Mouse (Mus musculus) skeletal muscle tissue, adult 2 months (tissue): Measurements from ENCODE around the gene Zfp335.
"Not testable (repeated sequence)": the region's sequence is repeated elsewhere in the genome, so short reads cannot be mapped to it uniquely, and the experiment has no call there.

Experiments
- DNase-seq: peaks from one replicate; pipeline ENCODE4 v3.0.0-alpha.2; 2012; ENCODE audit warnings: low read depth, low spot score

Zfp335 gene

DNA sequence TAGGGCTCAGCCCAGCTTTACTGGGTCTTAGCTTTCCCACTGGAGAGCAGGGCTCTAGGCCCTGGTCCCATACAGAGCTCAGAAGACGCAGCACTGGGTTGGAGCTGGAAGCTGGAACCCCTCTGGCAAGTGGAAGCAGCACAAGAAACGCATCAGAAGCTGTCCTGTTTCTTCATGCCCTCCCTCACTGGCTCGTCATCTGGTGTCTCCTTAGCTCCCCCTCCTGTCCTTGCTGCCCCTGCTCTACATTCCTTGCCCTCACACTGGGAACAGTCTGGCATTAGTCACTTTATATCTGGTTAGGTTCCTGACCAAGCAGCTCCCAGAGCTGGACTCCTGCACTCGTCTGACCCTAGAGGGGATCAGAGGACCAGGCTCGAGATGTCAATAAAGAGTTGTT lies 17.5 kb downstream of the Zfp335 start:
- DNase-seq, result no peak

DNA sequence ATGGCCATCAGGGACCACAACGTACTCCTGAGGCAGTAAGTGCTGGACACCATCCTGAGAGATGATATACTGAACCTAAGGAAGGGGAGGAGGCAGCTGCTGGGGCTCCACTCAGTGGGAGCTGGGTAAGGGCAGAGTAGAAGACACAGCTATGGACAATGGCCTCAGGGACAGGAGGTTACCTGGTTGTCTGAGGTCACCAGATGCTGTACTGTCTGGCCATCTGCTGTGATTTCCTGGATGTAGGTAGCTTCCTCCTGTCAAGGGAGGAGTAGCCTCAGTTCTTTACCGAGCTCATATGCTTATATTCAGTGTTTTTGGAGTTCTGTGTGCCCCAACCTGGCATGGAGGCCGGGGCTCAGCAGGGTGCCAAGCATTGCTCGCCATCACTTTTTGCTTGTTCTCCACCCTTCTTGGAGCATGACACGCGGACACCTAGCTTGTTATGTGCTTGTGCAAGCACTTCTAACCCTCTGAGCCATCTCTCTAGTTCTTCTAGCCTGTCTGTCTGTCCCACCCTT lies 18.8 kb downstream of the Zfp335 start:
- DNase-seq, result no peak

DNA sequence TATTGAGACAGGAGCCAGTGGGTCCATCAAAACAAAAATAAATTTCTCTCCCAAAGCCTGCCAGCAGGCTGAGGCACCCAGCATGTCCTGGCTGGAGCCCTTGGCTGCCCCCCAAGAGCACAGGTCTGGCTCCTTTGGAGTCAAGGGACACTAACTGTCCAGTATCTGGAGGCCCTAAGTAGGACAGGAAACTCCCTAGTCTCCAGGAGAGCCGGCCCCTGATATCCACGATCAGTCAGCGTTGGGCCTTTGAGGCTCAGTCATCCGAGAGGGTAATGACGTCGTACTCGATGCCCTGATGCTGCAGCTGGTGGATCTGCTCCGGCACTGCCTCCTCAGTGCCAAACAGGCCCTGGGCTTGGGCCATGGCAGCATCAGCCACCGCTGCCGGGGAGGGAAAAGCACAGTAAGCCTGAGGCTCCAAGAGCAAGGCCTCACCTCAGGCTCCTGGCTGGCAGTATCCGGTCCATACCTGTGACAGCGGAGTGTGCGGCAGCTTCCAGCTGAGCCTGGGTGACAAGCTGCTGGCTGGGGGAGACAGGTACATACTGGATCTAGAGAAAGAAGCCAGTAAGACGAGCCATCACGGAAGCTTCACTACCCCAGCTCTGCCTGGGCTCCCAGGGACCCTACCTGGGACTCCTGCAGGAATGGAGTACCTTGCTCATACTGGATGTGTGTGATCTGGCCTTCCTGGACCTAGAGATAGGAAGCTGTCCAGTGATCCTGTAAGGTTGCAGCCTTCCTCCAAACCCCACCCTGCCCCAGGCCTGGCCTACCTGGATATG lies 19.5 kb downstream of the Zfp335 start:
- DNase-seq, result peak; percentile 83

DNA sequence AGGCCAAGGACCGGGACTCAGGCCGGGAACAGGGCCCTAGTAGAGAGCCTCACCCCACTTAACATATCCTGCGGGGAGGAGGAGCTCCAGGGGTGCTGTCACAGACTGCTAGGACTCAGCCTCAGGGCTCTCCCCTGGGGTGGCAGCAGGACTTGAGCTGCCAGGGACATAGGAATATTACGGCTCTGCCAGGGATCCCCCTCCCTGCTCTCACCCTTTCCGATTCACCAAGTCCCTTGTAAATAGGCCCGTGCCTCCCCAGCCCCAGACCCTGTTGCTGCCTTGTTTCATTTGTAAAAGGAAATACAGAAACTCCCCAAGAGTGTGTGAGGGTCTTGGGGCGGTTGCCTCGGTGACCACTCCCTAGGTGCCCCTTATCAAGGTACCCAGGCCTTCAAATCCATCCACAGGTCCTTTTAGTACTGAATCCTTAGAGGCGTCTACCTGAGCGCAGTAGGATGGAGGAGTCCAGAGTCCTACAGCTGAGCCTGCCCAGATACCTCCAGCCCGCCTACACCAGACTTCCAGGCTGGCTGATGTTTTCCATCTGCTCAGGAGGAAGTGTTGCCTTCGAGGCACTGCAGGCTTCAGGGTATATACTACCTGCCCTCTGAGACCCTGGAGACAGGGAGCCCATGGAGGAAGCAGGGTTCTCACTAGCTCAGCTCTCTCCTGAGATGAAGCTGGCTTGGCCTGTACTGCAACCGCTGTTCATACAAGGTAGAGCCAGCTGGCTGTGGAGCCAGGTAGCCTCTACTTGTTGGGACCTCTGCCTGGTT lies 20.3 kb downstream of the Zfp335 start:
- DNase-seq, result no peak

DNA sequence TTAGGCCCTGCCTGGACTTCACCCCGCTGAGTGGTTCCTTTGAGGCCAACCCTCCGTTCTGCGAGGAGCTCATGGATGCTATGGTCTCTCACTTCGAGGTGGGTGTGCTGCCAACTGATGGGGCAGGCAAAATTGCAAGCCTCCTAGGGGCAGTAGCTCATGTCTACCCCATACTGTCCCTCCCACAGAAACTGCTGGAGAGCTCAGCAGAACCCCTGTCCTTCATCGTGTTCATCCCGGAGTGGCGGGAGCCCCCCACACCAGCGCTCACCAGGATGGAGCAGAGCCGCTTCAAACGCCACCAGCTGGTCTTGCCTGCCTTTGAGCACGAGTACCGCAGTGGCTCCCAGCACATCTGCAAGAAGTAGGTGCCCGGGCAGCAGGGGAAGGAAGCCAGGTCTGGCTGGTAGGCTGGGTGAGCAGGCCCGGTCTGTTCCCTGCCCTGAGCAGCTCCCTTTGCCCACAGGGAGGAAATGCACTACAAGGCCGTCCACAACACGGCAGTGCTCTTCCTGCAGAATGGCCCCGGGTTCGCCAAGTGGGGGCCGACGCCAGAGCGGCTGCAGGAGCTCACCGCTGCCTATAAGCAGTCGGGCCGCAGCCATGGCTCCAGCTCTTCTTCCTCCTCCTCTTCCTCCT lies 21.0 kb downstream of the Zfp335 start:
- no peak for DNase-seq

DNA sequence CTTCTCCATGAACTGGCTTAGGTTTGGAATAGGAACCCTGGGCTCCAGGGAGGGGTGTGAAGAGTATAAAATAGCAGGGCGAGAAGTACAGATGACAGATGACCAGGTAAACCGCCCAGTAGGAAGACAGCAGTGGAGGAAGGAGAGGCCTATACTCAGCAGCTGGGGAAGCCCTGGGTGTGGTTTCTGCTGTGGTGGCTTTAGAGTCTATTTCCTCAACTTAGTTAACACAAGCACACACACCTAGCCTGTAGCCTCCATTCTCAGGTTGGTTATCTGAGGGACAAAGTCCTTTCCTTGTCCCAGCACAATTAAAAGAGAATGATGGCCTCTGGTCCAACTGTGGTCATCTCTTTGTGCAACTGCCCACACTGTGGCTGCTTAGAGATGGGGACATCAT lies 21.6 kb downstream of the Zfp335 start:
- DNase-seq, result no peak

DNA sequence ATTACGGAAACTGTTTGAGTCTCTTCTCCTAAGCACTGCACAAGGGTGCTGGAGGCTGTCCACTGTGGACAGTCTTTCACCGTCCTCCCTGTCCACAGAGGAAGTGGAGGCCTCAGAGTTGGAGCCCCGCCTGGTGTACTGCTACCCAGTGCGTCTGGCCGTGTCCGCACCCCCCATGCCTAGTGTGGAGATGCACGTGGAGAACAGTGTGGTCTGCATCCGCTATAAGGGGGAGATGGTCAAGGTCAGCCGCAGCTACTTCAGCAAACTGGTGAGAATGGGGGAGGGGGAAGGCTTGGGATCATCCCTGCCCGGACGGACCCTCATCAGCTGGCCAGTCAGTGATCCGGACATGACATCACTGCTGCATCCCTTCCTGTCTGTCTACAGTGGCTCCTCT lies 22.6 kb downstream of the Zfp335 start:
- DNase-seq, result no peak

DNA sequence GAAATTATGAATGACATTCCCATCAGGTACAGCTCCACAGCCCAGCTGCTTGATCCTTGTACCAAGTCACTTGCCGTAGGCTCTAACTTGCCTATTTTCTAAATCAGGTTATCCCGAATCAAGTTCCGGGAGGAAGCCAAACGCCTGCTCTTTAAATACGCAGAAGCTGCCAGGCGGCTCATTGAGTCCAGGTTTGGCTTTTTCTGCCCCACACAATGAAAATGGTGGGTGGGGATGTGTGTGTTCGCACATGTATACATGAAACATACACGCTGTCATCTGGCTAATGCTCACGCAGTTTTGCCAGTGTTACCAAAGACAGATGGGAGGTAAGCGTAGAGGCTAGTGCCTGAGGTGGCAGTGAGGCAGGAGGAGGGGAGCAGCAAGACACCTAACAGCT lies 24.9 kb downstream of the Zfp335 start:
- DNase-seq, result no peak

DNA sequence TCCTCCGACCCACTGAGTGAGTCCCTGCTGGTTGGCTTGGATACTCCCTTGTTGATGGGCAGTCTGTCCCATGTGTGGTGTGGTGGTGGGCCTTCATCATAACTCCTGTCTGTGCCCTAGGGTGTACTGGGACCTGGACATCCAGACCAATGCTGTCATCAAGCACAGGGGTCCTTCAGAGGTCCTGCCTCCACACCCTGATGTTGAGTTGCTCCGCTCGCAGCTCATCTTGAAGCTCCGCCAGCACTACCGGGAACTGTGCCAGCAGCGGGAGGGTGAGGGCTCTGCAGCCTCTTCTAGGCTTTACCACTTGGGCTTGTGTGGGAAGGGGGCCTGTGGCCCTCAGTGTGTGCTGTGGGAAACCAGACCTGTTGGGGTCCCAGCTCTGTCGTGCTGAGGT lies 25.8 kb downstream of the Zfp335 start:
- no peak for DNase-seq

DNA sequence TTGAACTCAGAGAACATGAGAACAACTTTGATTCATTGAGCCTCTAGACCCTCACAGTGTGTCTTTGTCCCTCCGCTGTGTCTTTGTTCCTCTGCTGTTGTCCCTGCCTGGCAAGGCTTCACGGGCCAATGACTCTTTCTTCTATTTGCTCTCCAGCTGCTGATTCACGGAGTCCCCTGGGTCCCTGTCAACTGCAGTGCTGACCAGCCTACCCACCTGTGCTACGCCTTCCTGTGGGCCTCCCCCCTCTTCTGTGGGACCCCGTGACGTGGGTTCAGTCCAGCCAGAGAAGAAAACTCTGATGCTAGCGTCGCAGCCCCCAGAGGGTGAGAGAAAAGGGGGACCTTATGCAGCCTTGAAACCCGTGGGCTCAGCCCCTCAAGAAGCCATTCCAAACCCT lies 28.9 kb downstream of the Zfp335 start:
- no peak for DNase-seq

DNA sequence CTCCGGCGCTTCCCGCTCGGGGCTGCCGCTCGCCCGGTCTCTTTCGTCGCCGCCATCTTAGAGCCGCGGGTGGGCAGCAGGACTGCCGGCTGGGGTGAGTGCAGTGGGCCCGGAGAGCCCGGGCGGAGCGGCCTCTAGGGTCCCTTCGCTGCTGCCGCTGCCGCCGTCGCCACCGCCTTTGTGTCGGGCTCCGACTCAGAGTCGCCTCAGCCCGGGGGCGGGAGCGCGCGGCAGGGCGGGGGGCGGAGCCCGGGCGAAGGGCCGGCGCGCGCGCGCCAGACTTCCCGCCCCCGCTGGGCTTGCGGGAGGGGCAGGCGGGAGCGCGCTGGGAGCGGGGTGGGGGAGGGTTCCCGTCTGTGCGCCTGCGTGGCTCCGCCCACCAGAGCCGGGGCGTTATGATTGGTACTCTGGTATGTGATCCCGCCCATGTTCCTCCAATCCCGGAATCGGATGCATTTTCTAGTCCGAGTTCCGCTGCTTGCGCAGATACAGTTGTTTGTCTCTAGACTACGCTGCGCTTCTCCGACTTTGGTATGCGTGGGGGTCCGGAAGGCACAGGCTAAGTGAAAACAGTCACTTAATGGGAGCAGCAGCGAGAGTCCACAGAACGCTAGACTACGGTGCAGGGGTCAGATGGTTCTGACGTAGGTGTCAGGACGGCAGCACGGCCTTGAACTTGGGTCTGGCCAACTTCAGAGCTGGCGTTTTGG lies 31.8 kb downstream of the Zfp335 start:
- DNase-seq, result peak; percentile 98

DNA sequence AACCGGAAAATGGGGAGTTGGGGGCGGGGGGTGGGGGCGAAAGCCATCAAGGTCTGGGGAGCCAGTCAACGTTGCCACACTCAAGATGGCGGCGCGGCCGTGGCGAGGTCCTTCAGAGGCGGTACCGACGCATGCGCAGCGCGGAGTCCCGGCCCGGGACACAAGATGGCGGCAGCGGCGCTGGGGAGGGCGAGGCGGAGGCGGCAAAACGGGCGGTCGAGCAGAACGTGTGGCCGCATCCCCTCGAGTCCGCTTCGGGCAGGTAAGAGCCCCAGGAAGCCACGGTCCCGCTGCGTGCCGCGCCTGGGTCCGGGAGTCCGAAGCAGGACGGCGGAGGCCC lies 32.4 kb downstream of the Zfp335 start, which contains the start of gene Pcif1:
Gene Pcif1, plus strand, starts transcription at position 77 of the 340 bp plus-strand sequence.
- DNase-seq, result peak; percentile 94

DNA sequence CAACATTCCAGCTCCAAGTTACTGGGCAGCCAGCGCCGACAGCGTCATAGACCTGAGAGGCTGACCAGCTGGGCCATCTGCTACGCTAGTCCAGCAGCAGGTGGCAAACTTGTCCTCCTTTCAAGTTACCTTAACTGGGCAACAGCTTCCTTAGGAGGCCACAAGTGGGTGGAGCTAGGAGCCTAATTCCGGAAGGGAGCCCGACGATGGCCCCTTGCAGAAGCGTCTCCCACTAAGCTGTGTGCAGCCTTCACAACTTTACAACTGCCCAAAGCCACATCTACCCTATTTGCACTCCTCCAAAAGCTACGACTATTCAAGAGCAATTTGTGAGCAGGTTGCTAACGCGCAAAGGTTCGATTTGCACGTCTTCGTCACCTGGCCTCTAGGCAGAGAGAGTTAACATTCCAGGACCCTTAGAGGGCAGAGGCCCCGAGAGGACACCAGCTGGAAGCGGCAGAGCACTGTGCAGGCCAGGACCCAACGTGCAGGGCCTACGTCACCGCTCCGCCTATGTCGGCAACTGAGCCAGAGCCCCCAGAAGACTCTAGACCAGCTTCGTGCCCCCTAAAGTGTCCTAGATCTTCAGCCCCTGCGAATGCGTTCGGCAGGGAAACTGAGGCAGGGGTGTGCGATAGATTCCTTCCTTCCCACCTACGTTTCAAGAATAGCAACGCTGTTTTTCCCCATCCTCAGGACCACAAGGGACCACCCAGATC lies 32.9 kb downstream of the Zfp335 start:
- peak; percentile 94 for DNase-seq

DNA sequence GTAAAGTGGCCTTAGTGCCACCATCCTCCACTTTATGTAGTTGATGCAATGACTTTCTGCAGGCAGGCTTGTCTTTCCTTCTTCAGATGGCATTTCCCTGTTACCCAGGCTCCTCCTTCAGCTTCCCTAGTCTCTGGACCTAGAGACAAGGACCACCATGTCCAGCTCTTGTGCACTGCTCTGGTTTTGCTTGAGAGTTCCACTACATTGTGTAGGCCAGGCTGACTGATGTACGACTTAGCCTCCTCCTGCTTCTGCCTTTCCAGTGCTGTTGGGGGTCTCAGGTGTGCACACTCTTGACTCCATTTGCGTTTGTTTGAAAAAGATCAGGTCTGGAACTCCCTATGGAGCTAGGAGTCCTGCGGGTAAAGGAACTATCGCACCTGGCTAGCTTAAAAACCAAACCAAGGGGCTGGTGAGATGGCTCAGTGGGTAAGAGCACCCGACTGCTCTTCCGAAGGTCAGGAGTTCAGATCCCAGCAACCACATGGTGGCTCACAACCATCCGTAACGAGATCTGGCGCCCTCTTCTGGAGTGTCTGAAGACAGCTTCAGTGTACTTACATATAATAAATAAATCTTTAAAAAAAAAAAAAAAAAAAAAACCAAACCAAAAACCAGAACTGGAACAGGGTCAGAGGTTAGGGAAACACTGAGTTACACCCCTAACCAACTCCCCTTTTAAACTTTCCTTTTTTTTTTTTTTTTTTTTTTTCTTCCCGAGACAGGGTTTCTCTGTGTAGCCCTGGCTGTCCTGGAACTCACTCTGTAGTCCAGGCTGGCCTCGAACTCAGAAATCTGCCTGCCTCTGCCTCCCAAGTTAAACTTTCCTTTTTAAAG lies 34.0 kb downstream of the Zfp335 start:
- DNase-seq, result not testable (repeated sequence)

DNA sequence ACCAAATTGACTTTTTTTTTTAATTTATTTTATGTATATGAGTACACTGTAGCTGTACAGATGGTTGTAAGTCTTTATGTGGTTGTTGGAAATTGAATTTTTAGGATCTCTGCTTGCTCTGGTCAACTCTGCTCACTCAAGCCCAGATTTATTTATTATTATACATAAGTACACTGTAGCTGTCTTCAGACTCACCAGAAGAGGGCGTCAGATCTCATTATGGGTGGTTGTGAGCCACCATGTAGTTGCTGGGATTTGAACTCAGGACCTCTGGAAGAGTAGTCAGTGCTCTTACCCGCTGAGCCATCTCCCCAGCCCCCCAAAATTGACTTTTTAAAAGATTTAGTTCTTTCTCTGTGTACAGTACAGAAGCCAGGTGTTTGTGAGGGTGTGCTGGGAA lies 35.9 kb downstream of the Zfp335 start:
- not testable (repeated sequence) for DNase-seq

DNA sequence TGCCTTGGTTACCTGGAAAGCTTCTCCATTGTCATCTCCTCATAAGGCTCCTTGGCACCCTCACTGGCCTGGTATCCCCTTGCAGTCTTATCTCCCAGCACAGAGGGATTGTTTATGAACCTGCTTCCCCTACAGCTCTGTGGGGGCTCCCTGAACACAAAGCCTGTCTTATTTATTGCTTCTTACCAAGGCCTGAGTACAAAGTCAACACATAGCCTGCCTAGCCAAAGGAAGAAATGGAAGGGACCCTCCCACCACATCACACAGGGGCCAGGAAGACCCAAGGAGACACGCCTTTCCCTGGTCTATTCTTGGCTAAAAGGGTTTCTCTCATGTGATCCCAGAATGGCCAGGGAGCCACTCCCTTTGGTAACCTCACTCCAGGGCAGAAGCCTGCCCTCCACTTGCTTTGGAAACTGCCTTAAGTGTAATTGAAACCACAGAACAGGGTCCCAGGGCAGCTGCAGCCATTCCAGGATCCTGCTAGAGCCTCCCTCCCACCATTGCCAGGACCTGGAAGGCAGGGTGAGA lies 37.3 kb downstream of the Zfp335 start:
- peak; percentile 60 for DNase-seq

DNA sequence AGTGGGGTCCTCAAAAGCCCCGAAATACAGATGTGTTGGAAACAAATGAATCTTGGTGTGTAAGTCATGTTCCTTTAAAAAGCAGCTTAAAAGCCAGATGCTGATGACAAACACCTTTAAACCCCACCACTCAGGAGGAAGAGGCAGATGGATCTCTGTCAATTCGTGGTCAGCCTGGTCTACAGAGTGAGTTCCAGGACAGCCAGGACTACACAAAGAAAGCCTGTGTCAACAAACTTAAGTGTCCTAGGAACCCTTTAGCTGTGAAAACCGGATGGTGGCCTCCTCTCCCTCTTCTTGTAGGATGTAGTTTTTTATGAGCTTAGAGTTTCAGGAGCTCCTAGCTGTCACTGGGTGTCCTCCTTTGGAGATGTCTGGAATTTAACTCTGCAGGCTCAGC lies 37.9 kb downstream of the Zfp335 start:
- no peak for DNase-seq

DNA sequence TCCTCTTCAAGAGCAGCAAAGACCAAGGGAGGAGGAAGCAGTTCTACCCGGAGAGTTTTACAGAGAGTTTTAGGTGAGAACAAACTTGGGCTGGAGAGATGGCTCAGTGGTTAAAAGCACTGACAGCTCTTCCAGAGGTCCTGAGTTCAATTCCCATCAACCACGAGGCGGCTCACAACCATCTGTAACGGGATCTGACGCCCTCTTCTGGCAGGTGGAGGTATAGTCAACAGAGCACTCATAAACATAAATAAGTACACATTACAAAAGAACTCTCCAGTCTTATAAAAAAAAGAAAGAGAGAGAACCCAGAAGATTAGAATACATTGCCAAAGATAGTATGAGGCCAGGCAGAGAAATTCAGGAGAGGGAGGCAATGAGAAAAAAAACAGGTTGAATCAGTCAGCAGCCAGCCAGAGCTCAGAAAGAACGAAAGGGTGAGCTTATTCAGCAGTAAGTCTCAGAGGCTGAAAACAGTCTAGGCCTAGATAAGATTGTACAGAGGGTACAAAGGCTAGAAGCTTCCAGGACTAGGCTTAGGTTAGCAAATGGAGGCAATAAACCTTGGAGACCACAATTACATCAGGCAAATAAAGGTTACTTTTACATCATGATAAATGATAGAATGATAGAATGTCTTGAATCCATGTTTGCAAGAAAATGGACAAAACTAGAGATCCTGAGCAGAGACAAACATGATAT lies 39.8 kb downstream of the Zfp335 start:
- DNase-seq, result no peak

DNA sequence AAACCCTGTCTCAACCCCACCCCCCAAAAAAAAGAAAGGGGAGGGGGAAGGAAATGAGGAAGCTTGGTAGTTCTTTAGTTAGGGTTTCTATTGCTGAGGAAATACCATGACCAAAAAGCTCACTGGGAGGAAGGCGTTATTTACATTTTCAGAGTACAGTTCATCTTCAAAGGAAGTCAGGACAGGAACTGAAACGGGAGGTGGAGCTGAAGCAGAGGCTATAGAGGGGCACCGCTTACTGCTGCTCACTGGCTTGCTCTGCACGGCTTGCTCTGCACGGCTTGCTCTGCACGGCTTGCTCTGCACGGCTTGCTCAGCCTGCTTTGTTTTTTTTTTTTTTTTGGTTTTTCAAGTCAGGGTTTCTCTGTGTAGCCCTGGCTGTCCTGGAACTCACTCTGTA lies 43.1 kb downstream of the Zfp335 start:
- no peak for DNase-seq
